Mouse (Mus musculus): ENCODE data around the gene Arhgef7.

DNA sequence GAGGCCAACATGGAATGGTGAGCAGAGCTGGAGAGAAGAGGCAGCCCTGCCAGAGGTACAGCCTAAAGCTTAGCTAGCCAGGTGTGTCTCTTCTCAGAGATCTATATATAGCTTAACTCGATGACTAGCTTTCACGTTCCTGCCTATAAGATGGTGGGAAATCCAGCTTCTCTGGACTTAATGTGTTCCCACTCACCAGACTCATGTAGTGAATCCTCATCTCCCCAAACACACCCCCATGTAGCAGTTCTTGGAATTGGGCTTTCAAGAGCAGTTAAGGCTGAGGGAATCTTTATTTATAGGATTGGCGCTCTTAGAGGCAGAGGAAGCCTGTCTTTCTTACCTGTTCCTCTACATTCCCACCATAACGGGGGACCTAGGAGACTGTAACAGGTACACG is 40.3 kb upstream of the Arhgef7 start:
- TF ChIP-seq CTCF (IDR thresholded peaks at IDR 0.05; ENCODE audit: control insufficient read depth, insufficient read depth, insufficient replicate concordance, low read depth, low read length): no peak
- TF ChIP-seq POLR2A (IDR thresholded peaks at IDR 0.05; ENCODE audit: control insufficient read depth, low read depth, low read length): no peak
